Mouse (Mus musculus): ENCODE data around the gene Rnf135. TPM values are rescaled to one million over a fixed set of nuclear protein-coding genes. Genes with fewer than 3 reads are reported as not detected.
"Not testable (repeated sequence)": the region's sequence is repeated elsewhere in the genome, so short reads cannot be mapped to it uniquely, and the experiment has no call there.

Gene Rnf135
- total and polyA plus RNA-seq, 3 experiments = 5.2 to 8.0 TPM; not detected in 1

DNA sequence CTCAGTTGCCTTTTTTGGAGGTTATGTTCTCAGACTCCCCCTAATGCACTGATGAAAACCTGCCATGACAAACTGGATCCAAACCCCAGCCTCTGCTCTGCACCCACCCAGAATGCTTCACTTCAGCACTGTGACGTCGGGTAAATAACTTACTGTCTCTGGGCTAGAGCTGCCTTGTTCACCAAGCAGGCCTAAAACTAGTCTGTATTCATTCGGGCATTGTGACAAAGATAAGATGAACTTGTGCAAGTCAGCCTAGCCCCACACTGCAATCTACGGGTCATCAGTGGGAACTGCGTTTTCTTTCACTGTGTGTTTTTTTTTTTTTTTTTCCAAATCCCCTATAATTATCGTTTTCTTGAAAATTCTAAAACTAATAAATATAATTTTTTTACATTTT, 35.9 kb upstream of the Rnf135 start (continued):
- TF ChIP-seq ZNF384 (IDR thresholded peaks at IDR 0.05; ENCODE audit: low read depth, low read length) (peak; percentile 94), JUND (IDR thresholded peaks at IDR 0.05; ENCODE audit: low read depth, low read length) (no peak)

GRCm38 (mm10) chr11:80148313-80148712, 35.3 kb upstream of the Rnf135 start:
- peaks cover 0 to 11% of the 10 kb centered on the region in 2 experiments; a peak in 1 of 4 replicates for H3K36me3 ChIP-seq (ENCODE audit: control insufficient read depth in 1 of 2, insufficient read depth in 2 of 2, low read length in 2 of 2)
- H3K79me2 ChIP-seq (ENCODE audit: control insufficient read depth, insufficient read depth, low read length, poor library complexity) = no peaks in the 10 kb centered on the region
- no peaks in the 10 kb centered on the region for H3K27me3 ChIP-seq (ENCODE audit: control insufficient read depth in 1 of 2, insufficient read depth in 2 of 2, low read length in 2 of 2)
- no peak for DNase-seq (ENCODE audit: low read depth, low spot score)
- no peak overlapping the region for H3K27ac ChIP-seq (ENCODE audit: control insufficient read depth, low read depth, low read length)
- H3K4me3 ChIP-seq (ENCODE audit: control insufficient read depth in 1 of 2, insufficient read depth in 1 of 2, low read depth in 2 of 2, low read length in 2 of 2) = no peak overlapping the region
- peaks cover 7 to 24% of the 10 kb centered on the region in 2 experiments; a peak in 3 of 4 replicates for H3K4me1 ChIP-seq (ENCODE audit: control insufficient read depth in 1 of 2, insufficient read depth in 2 of 2, low read length in 2 of 2)
- H3K9ac ChIP-seq (ENCODE audit: control insufficient read depth, low read depth, low read length, poor library complexity, severe bottlenecking) = no peak overlapping the region
- TF ChIP-seq RAD21 (IDR thresholded peaks at IDR 0.05; ENCODE audit: low read depth, low read length) (no peak), MYB (IDR thresholded peaks at IDR 0.05; ENCODE audit: low read depth, low read length) (no peak), ZC3H11A (IDR thresholded peaks at IDR 0.05; ENCODE audit: low read depth, low read length) (no peak), MAZ (IDR thresholded peaks at IDR 0.05; ENCODE audit: low read depth, low read length) (no peak), POLR2A (IDR thresholded peaks at IDR 0.05; ENCODE audit: control insufficient read depth in 1 of 2, insufficient read depth in 1 of 2, low read depth in 1 of 2, low read length in 2 of 2, poor library complexity in 1 of 2) (no peak), E2F4 (IDR thresholded peaks at IDR 0.05; ENCODE audit: borderline replicate concordance, low read depth, low read length) (no peak)
- H3K9me3 ChIP-seq (replicated peaks; ENCODE audit: insufficient read depth, low read length) = no peaks in the 10 kb centered on the region

- peaks cover 7 to 24% of the 10 kb centered on the region in 2 experiments; a peak in 3 of 4 replicates for H3K4me1 ChIP-seq (ENCODE audit: control insufficient read depth in 1 of 2, insufficient read depth in 2 of 2, low read length in 2 of 2)
- DNase-seq (ENCODE audit: low read depth, low spot score); H3K27ac ChIP-seq (ENCODE audit: control insufficient read depth, low read depth, low read length); H3K9ac ChIP-seq (ENCODE audit: control insufficient read depth, low read depth, low read length, poor library complexity, severe bottlenecking); H3K27me3 ChIP-seq (ENCODE audit: control insufficient read depth in 1 of 2, insufficient read depth in 2 of 2, low read length in 2 of 2); H3K4me3 ChIP-seq (ENCODE audit: control insufficient read depth in 1 of 2, insufficient read depth in 1 of 2, low read depth in 2 of 2, low read length in 2 of 2); H3K9me3 ChIP-seq (replicated peaks; ENCODE audit: insufficient read depth, low read length); H3K79me2 ChIP-seq (ENCODE audit: control insufficient read depth, insufficient read depth, low read length, poor library complexity): not testable (repeated sequence)
- H3K36me3 ChIP-seq (ENCODE audit: control insufficient read depth in 1 of 2, insufficient read depth in 2 of 2, low read length in 2 of 2) = peaks cover 0 to 11% of the 10 kb centered on the region in 2 experiments; a peak in 1 of 4 replicates
- peak; percentile 53 for TF ChIP-seq ZNF384 (IDR thresholded peaks at IDR 0.05; ENCODE audit: low read depth, low read length)
These were observed 34.7 kb upstream of the Rnf135 start for GRCm38 (mm10) chr11:80148974-80149373.

DNA sequence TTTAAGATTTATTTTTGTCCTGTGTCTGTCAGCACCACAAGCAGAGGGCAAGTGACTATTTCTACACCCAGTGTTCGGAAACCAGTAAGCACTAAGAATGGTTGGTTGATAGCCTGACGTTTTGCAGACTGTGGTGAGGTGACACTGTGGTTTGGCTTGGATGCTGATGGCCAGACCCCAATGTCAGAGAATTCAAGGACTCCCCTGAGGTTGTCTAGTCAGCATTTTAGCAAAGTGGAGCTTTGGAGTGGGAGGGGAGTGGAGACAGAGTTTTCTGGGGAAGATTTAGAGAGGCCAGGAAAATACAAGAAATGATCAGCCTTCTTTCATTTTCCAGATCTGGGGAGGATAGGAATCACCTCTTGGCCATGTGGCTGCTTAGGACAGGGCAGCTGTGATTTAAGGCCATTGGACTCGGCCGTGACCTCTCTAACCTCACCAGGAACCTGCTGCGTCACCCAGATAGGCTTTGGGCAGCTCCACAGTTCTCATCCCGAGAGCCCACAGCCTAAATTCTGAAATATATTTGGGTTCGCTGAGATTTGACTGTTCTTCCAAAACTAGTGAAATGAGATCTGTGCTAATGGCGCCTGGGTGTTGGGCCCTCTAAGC, 34.1 kb upstream of the Rnf135 start:
- Histone ChIP-seq H3K36me3 (ENCODE audit: control insufficient read depth in 1 of 2, insufficient read depth in 2 of 2, low read length in 2 of 2) (peaks cover 0 to 11% of the 10 kb centered on the region in 2 experiments; a peak in 1 of 4 replicates), H3K27ac (ENCODE audit: control insufficient read depth, low read depth, low read length) (no peak overlapping the region), H3K9me3 (replicated peaks; ENCODE audit: insufficient read depth, low read length) (no peaks in the 10 kb centered on the region), H3K9ac (ENCODE audit: control insufficient read depth, low read depth, low read length, poor library complexity, severe bottlenecking) (no peak overlapping the region), H3K79me2 (ENCODE audit: control insufficient read depth, insufficient read depth, low read length, poor library complexity) (no peaks in the 10 kb centered on the region), H3K4me1 (ENCODE audit: control insufficient read depth in 1 of 2, insufficient read depth in 2 of 2, low read length in 2 of 2) (peaks cover 7 to 21% of the 10 kb centered on the region in 2 experiments; a peak in 3 of 4 replicates), H3K4me3 (ENCODE audit: control insufficient read depth in 1 of 2, insufficient read depth in 1 of 2, low read depth in 2 of 2, low read length in 2 of 2) (no peak overlapping the region), H3K27me3 (ENCODE audit: control insufficient read depth in 1 of 2, insufficient read depth in 2 of 2, low read length in 2 of 2) (no peaks in the 10 kb centered on the region)
- no peak for DNase-seq (ENCODE audit: low read depth, low spot score)
- TF ChIP-seq POLR2A (IDR thresholded peaks at IDR 0.05; ENCODE audit: control insufficient read depth in 1 of 2, insufficient read depth in 1 of 2, low read depth in 1 of 2, low read length in 2 of 2, poor library complexity in 1 of 2) (no peak), SIN3A (IDR thresholded peaks at IDR 0.05; ENCODE audit: low read length) (no peak), HCFC1 (IDR thresholded peaks at IDR 0.05; ENCODE audit: low read depth, low read length) (no peak), MAFK (IDR thresholded peaks at IDR 0.05; ENCODE audit: borderline replicate concordance, low read depth, low read length) (no peak), MYC (IDR thresholded peaks at IDR 0.05; ENCODE audit: low read depth, low read length) (no peak), ELF1 (IDR thresholded peaks at IDR 0.05; ENCODE audit: low read depth, low read length) (no peak), TBP (IDR thresholded peaks at IDR 0.05; ENCODE audit: low read depth, low read length) (no peak), UBTF (IDR thresholded peaks at IDR 0.05; ENCODE audit: borderline replicate concordance, insufficient read depth, low read depth, low read length) (no peak)
